Mouse (Mus musculus) left cerebral cortex, adult 8-10 months (tissue): ENCODE data around the gene Slc11a1. TPM values are rescaled to one million over a fixed set of nuclear protein-coding genes. Genes with fewer than 3 reads are reported as not detected.
"Not testable (repeated sequence)": the region's sequence is repeated elsewhere in the genome, so short reads cannot be mapped to it uniquely, and the experiment has no call there.

Experiments used
- DNase-seq, 2 experiments: peaks; one replicate each; pipeline ENCODE4 v3.0.0; 2022; ENCODE audit warnings: low spot score in 2 of 2
- total RNA-seq, 4 experiments: library from RNA; stranded (reverse); gene quantifications; 2 replicates each; pipeline ENCODE4 v1.2.4; 2022

Slc11a1 gene
- total RNA-seq, result 10 to 100 TPM in 2 of 4 experiments, 1 to 10 TPM in 2; 3.8 to 35.1 (median 15.5) TPM

GRCm38 (mm10) chr1:74374980-74375379 lies at the start of gene Slc11a1:
Gene Slc11a1, plus strand, starts transcription at chr1:74375195.
- DNase-seq, result no peak

DNA sequence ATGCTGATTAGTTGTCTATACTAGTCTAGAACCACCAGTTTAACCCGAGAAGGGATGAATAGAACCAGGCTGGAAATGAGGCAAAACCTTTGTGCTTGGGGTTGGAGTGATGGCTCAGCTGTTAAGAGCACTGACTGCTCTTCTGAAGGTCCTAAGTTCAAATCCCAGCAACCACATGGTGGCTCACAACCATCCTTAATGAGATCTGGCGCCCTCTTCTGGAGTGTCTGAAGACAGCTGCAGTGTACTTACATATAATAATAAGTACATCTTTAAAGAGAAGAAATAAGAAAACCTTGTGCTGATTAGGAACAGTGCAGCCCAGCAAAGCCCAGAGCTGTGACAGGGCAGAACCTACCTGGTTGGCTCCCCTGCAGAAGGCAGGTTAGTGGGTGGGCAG lies 48.1 kb upstream of the Slc11a1 start:
- DNase-seq, result not testable (repeated sequence)

DNA sequence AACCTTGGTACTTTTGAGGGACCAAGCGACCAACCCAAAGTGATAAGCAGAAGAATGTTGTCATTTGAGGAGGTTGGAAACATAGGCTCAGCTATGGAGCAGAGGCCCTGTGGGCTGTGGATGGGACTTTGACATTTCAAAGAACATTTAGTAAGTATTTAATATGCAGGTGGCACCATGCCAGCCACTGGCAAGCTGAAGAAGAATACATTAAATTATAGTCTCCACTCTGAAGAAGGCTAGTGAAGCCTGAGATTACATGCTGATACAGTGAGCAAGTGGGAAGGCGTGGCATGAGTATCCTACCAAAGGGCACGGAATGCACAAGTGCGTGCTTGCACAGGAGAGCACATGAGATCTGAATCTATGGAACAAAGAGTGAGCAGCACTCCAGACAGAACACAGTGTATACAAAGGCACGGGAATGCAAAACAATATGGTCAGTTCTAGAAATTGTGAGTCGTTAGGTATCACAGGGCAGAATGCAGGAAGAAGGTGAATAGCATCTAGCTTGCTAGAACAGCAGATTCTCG lies 45.0 kb upstream of the Slc11a1 start:
- no peak for DNase-seq

DNA sequence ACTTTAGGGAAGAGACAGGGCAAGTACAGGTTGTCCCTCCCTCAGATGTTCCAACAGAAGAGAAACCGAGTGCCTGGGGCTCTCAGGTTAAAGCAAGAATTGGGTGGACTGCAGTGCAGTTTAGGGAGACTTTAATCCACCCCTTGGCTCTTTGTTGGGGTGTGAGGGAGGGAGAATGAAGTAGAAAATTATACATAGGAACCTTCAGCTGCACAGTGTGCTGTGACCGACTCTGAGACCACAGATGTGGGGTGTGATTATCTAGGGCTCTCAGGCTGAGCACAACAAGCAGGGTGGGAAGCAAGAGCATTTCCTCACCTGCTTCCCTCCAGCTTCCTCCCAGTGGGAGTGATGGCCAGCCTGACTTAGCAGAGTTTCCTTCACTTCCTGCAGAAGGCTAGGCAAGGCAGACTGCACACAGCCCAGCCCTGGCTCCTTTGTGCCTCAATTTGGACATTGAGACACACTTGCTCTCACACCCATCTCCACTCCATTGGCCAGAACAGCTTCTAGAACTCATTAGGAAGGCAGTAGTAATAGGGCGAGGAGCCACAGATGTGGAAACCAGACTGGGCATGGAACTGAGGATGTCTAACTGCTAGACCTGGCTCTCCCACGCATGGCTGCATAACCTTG lies 43.8 kb upstream of the Slc11a1 start:
- DNase-seq, result no peak

GRCm38 (mm10) chr1:74332241-74332763 lies 42.7 kb upstream of the Slc11a1 start:
- peak; percentile 90 to 96 for DNase-seq

DNA sequence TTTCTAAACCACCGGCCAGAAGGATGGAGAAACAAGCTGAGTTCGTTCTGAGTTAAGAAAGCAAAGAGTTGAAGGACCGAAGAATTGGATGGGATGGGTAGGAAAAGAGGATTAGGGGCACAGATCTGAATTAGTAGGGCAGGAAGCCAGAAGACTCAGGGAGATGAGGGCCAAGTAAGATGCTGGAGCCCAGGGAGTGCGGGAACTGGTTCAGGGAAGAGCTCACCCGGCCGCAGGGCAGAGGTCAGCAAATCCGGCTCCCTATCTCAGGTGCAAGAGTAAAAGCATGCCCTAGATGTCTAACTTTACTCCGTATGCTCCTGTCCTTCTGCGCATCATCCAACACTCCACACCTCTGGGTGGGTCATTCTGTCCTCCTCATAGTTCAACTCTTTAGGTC lies 42.1 kb upstream of the Slc11a1 start:
- peak in 1 of 2 experiments; percentile 15 for DNase-seq

DNA sequence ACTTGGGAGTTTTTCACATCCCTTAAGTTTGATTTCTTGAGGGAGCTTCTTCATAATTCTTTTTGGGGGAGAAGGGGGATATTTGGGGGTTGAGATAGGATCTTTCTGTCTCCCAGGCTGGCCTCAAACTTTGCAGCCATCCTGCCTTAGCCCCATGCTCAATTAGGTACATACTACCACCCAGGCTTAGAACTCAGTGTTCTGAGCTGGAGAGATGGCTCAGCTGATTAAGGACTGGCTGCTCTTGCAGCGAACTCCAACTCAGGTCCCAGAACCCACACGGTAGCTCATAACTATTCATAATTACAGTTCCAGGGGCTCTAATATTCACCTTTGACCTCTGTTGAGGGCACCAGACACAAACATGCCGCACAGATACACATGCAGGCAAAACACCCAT lies 40.4 kb upstream of the Slc11a1 start:
- no peak for DNase-seq

DNA sequence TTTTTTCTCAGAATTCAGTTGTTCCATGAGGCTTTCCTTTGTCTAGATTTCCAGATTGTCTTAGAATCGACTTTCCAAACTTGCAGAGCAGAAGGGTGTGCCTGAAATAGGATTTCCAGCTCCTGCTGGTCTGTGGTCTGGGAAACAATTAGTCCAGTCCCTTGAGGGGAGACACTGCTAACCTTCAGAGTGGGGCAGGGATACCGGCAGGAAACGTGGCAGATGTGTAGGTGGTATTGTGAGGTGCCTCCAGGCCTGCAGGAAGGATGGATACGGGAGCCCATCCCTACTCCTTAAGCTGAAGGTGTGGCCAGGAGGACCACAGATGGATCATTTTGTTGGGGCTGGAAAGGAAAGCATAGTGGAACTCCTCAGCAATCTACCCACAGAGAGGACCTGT lies 40.0 kb upstream of the Slc11a1 start:
- no peak for DNase-seq

GRCm38 (mm10) chr1:74335436-74336170 lies 39.4 kb upstream of the Slc11a1 start:
- no peak for DNase-seq

DNA sequence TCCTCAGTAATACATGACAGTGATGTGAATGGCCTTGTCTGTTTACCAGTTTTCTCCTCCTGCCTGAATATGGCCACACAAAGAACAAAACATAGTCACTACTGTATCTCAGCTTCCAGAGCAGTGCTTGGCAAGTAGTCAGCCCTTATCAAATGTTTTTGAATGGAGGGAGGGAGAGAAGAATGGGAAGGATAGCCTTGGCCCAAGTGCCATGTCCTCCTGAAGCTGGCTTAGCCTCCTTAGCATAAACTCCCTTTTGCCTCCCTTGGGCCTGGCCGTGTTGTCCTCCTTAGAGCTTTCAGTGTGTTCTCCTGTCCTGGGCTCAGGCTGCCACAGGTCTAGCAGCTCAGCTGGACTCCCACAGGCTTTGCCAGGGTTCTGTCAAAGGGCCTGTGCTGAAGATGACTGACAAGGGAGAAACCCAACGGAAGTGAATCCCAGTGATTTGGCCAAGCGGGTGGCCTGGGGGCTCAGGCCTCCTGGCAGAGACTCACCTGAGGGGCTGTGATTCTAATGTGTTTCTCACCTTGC lies 37.7 kb upstream of the Slc11a1 start:
- DNase-seq, result no peak

GRCm38 (mm10) chr1:74338013-74338412 lies 37.0 kb upstream of the Slc11a1 start:
- DNase-seq, result no peak

- no peak for DNase-seq
Measured at GRCm38 (mm10) chr1:74338626-74339025, 36.4 kb upstream of the Slc11a1 start.

GRCm38 (mm10) chr1:74339917-74340316 lies 35.1 kb upstream of the Slc11a1 start:
- DNase-seq, result no peak

- DNase-seq, result peak in 1 of 2 experiments; percentile 66
Measured at GRCm38 (mm10) chr1:74340361-74340764, 34.6 kb upstream of the Slc11a1 start.

GRCm38 (mm10) chr1:74340992-74341391 lies 34.0 kb upstream of the Slc11a1 start:
- DNase-seq, result not testable (repeated sequence)

DNA sequence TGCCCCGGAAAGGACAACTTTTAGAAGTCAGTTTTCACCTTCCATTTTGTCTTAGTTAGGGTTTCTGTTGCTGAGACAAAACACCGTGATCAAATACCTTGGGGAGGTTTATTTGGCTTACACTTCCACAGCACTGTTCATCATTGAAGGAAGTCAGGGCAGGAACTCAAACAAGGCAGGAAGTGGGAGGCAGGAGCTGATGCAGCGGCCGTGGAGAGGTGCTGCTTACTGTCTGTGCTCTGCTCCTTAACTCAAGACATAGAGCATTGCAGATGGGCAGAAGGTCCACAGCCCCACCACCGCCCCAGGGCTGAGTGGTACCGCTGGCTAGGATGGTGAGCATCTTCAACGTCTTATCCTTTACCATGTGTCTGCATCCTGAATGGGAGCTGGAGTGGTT lies 33.1 kb upstream of the Slc11a1 start:
- DNase-seq, result no peak

DNA sequence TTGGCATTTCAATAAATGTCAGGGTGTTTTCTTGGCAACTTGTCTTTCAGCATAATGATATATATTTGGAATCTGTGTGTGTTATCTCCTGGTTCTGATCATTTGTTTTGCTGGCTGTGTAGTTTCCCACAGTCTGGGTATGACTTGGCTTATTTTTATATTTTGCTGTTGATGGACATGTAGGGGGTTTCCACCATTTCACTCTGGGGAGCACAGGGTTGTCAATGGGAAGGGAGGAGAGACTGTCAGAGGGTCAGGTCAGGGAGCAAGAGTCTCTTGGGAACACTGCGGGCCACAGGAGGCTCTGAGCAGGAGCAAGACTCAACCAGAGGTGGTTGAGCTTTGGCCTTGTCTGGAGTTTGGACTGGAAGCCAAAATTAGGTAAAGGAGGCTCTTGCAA lies 32.7 kb upstream of the Slc11a1 start:
- DNase-seq, result no peak

DNA sequence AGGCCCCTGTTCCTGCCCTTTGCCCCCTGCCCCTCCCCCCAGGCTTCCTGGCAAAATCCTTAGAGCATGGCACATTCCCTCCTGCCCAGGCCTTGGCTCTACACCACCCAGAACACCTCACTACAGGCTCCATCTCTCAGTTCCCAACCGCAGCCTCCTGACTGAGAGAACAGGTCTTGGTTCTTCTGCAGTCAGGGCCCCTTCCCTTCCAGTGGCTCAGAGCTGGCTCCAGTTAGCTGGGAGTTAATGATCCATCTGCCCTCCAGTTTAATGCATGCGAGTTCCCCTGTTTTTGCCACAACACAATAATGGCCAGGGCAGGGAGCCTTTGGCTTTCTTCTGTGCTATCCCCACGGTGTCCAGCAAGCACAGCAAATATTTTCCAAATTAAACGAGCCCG lies 31.8 kb upstream of the Slc11a1 start:
- no peak for DNase-seq

GRCm38 (mm10) chr1:74344163-74344916 lies 30.7 kb upstream of the Slc11a1 start:
- DNase-seq, result no peak

DNA sequence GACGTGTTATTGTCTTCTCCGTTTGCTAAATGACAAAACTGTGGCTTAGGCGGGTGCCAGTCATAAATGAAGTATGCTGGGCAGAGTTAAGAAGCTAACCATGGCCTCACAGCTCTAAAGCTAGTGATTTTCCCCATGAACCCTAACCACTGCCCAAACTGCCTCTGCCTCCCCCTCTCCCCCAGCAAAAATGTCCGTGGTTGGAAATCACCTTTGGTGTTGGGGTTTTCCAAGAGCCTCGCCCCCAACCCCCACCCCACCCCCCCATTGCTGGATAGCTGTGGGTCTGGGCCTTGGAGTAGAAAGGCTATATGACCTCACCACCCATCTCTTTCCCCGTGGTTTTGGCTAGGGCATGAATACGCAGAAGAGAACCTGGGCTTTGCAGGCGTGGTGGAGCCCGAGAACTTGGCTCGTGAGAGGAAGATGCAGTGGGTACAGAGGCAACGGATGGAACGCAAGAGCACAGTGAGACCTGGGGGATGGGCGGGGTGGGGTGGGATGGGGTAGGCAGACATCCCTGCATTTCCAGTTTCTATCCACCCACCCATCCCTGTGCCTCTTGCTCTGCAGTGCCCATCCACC lies 23.7 kb upstream of the Slc11a1 start:
- DNase-seq, result no peak

- no peak for DNase-seq
Measured at GRCm38 (mm10) chr1:74352532-74353096, 22.4 kb upstream of the Slc11a1 start.
